Mouse (Mus musculus): ENCODE data around the gene Cfap161.

Gene Cfap161

GRCm38 (mm10) chr7:83802007-83802406, 7.3 kb upstream of the Cfap161 start:
- DNase-seq (ENCODE audit: low spot score): no peak

GRCm38 (mm10) chr7:83801483-83801875, 6.8 kb upstream of the Cfap161 start:
- no peak for DNase-seq (ENCODE audit: low spot score)

- no peak for DNase-seq (ENCODE audit: low spot score)
These were observed 6.1 kb upstream of the Cfap161 start for GRCm38 (mm10) chr7:83800561-83801482.

- DNase-seq (ENCODE audit: low spot score): no peak
These were observed 5.4 kb upstream of the Cfap161 start for GRCm38 (mm10) chr7:83800071-83800470.

- DNase-seq (ENCODE audit: low spot score): no peak
These were observed 3.3 kb upstream of the Cfap161 start for GRCm38 (mm10) chr7:83798004-83798403.

GRCm38 (mm10) chr7:83796177-83796576, 1.5 kb upstream of the Cfap161 start:
- DNase-seq (ENCODE audit: low spot score): no peak

- DNase-seq (ENCODE audit: low spot score): no peak
These were observed 535 bp downstream of the Cfap161 start for GRCm38 (mm10) chr7:83794006-83794683.

- no peak for DNase-seq (ENCODE audit: low spot score)
These were observed 13.8 kb downstream of the Cfap161 start for GRCm38 (mm10) chr7:83780881-83781280.

- no peak for DNase-seq (ENCODE audit: low spot score)
These were observed 14.7 kb downstream of the Cfap161 start for GRCm38 (mm10) chr7:83780026-83780425.

- DNase-seq (ENCODE audit: low spot score): no peak
These were observed 15.7 kb downstream of the Cfap161 start for GRCm38 (mm10) chr7:83779028-83779427.

GRCm38 (mm10) chr7:83778516-83778915, 16.2 kb downstream of the Cfap161 start:
- DNase-seq (ENCODE audit: low spot score): no peak

- DNase-seq (ENCODE audit: low spot score): peak; percentile 18
These were observed 20.0 kb downstream of the Cfap161 start for GRCm38 (mm10) chr7:83774721-83775120.

- no peak for DNase-seq (ENCODE audit: low spot score)
These were observed 31.0 kb downstream of the Cfap161 start for GRCm38 (mm10) chr7:83763674-83764073.

- DNase-seq (ENCODE audit: low spot score): no peak
These were observed 32.3 kb downstream of the Cfap161 start for GRCm38 (mm10) chr7:83762336-83762735.

- DNase-seq (ENCODE audit: low spot score): no peak
These were observed 43.6 kb downstream of the Cfap161 start for GRCm38 (mm10) chr7:83751055-83751454.

GRCm38 (mm10) chr7:83748405-83748804, 46.3 kb downstream of the Cfap161 start:
- DNase-seq (ENCODE audit: low spot score): no peak

GRCm38 (mm10) chr7:83746107-83746687, 48.5 kb downstream of the Cfap161 start:
- no peak for DNase-seq (ENCODE audit: low spot score)

- DNase-seq (ENCODE audit: low spot score): no peak
These were observed 49.1 kb downstream of the Cfap161 start, which contains the start of gene Il16 for GRCm38 (mm10) chr7:83745413-83746106. Gene Il16 (minus strand): TSS chr7:83745726.

GRCm38 (mm10) chr7:83745065-83745412, 49.6 kb downstream of the Cfap161 start:
- DNase-seq (ENCODE audit: low spot score): no peak

- DNase-seq (ENCODE audit: low spot score): no peak
These were observed 50.4 kb downstream of the Cfap161 start for GRCm38 (mm10) chr7:83744250-83744649.

- DNase-seq (ENCODE audit: low spot score): no peak
These were observed 52.0 kb downstream of the Cfap161 start for GRCm38 (mm10) chr7:83742690-83743089.

- DNase-seq (ENCODE audit: low spot score): no peak
These were observed 52.7 kb downstream of the Cfap161 start for GRCm38 (mm10) chr7:83742026-83742425.

All from lung, postnatal 25 days (tissue).